Mouse (Mus musculus) midbrain, embryonic 16.5 days (tissue): ENCODE data around the gene Med4. TPM values are rescaled to one million over a fixed set of nuclear protein-coding genes. Genes with fewer than 3 reads are reported as not detected.

Source experiments
- ATAC-seq: fragments of 200-750 bp; cut with Nextera tagmentation; 2 replicates; pipeline ENCODE4 v1.8.0; 2017; ENCODE audit warnings: moderate TSS enrichment
- H3K27ac ChIP-seq: fragments of 300-500 bp; sonication (generic); 2 replicates; pipeline ENCODE4 v1.5.1; 2014; ENCODE audit warnings: mild to moderate bottlenecking, low read length, mixed read lengths
- H3K27me3 ChIP-seq: fragments of 300-500 bp; sonication (generic); 2 replicates; pipeline ENCODE4 v1.6.1; 2014; ENCODE audit warnings: low read depth, low read length, mixed read lengths; ENCODE audit not compliant: control insufficient read depth, insufficient read depth
- H3K36me3 ChIP-seq: fragments of 300-500 bp; sonication (generic); 2 replicates; pipeline ENCODE4 v1.6.1; 2014; ENCODE audit warnings: mild to moderate bottlenecking, low read length, moderate library complexity, mixed read lengths; ENCODE audit not compliant: control insufficient read depth, insufficient read depth
- H3K4me1 ChIP-seq: fragments of 300-500 bp; sonication (generic); 2 replicates; pipeline ENCODE4 v1.6.1; 2014; ENCODE audit warnings: mild to moderate bottlenecking, low read length, mixed read lengths; ENCODE audit not compliant: control insufficient read depth, insufficient read depth
- H3K4me2 ChIP-seq: fragments of 300-500 bp; sonication (generic); 2 replicates; pipeline ENCODE4 v1.6.1; 2014; ENCODE audit warnings: mild to moderate bottlenecking, low read length, mixed read lengths
- H3K4me3 ChIP-seq: fragments of 300-500 bp; sonication (generic); 2 replicates; pipeline ENCODE4 v1.5.1; 2014; ENCODE audit warnings: low read depth, mild to moderate bottlenecking, low read length, moderate library complexity, mixed read lengths
- H3K9ac ChIP-seq: fragments of 300-500 bp; sonication (generic); 2 replicates; pipeline ENCODE4 v1.6.1; 2014; ENCODE audit warnings: low read depth, low read length, mixed read lengths
- H3K9me3 ChIP-seq: fragments of 300-500 bp; sonication (generic); replicated peaks from 2 replicates; pipeline ENCODE4 v1.6.1; 2014; ENCODE audit warnings: mild to moderate bottlenecking, low read length, mixed read lengths; ENCODE audit not compliant: control insufficient read depth, poor library complexity, severe bottlenecking
- WGBS: fragments of 180-500 bp; shearing (Covaris S2); extraction: QIAGEN DNeasy Blood & Tissue Kit; methylation state at CpG from one replicate; pipeline ENCODE4 v1.1.7; 2014; 5-methylcytosine and 5-hydroxymethylcytosine counted together
- polyA plus RNA-seq: library from polyadenylated mRNA; unstranded; fragments of >200 nt; fragmentation: Nextera tagmentation; extraction: Ambion mirVana; gene quantifications from 2 replicates; pipeline ENCODE4 v1.2.1, GENCODE M21; 2015

Med4 gene
- polyA plus RNA-seq, 1 experiment from 2014 or later: 84.7 TPM

- Histone ChIP-seq H3K9me3 (0 out of 2 replicates have a peak, but pooled peaks cover 5% of the 10 kb centered on the region), H3K9ac (no peak overlapping the region), H3K4me1 (no peaks in the 10 kb centered on the region), H3K36me3 (no peaks in the 10 kb centered on the region), H3K27me3 (no peaks in the 10 kb centered on the region), H3K27ac (no peak overlapping the region), H3K4me2 (no peak overlapping the region), H3K4me3 (no peak overlapping the region)
- ATAC-seq: no peak
- 94% methylated on average over 6 of the region's 6 CpGs for WGBS
Measured at GRCm38 (mm10) chr14:73493356-73493755, 16.5 kb upstream of the Med4 start.

DNA sequence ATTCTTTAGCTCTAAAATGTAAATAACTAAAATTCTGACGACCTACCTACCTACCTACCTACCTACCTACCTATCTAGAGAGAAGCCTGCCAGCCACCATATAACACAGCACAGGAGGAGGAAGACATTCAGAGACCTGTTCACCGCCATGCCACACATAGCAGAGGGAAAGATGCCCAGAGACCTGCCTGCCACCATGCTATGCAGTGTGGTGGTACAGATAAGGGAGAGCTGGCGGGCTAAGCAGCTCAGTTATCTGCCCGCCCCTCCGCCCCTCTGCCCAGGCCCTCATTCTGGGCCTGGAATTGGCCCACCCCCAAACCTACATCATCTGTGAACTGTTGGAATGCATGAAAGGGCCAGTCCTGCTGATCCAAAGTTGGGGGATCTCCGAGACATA lies 15.7 kb upstream of the Med4 start:
- no peak for ATAC-seq
- 0 out of 2 replicates have a peak, but pooled peaks cover 5% of the 10 kb centered on the region for H3K9me3 ChIP-seq
- H3K36me3 ChIP-seq: no peaks in the 10 kb centered on the region
- H3K4me2 ChIP-seq: no peak overlapping the region
- no peak overlapping the region for H3K4me3 ChIP-seq
- H3K27me3 ChIP-seq: no peaks in the 10 kb centered on the region
- no peak overlapping the region for H3K9ac ChIP-seq
- H3K4me1 ChIP-seq: no peaks in the 10 kb centered on the region
- H3K27ac ChIP-seq: no peak overlapping the region
- 75% methylated on average over 6 of the region's 6 CpGs for WGBS

DNA sequence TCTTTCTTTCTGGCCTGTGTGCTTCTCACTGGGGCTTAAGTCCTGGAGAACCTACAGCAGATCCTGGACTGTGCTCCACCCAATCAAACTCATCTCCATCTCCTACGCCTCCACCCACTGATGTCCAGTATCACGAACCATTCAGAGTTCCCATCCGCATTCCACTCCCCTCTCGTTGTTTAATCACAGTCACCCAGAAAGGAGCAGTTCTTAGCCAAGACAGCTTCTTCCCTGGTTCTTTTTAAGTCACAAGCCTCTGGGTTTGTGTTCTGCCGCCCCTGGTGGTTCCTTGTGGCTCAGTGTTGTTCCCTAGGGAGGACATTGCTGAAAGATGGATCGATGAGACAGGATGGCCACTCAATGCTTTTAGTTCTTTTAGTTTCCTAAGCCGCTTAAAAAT lies 14.1 kb upstream of the Med4 start:
- ATAC-seq: no peak
- no peak overlapping the region for H3K4me2 ChIP-seq
- 0 out of 2 replicates have a peak, but pooled peaks cover 5% of the 10 kb centered on the region for H3K9me3 ChIP-seq
- H3K9ac ChIP-seq: no peak overlapping the region
- H3K4me1 ChIP-seq: no peaks in the 10 kb centered on the region
- H3K36me3 ChIP-seq: no peaks in the 10 kb centered on the region
- WGBS: 77% methylated on average over 7 of the region's 7 CpGs
- H3K27me3 ChIP-seq: no peaks in the 10 kb centered on the region
- H3K4me3 ChIP-seq: no peak overlapping the region
- H3K27ac ChIP-seq: no peak overlapping the region

GRCm38 (mm10) chr14:73501283-73501682 lies 8.5 kb upstream of the Med4 start:
- no peaks in the 10 kb centered on the region for H3K9me3 ChIP-seq
- WGBS: 88% methylated on average over 9 of the region's 9 CpGs
- no peak overlapping the region for H3K27ac ChIP-seq

GRCm38 (mm10) chr14:73501721-73502120 lies 8.1 kb upstream of the Med4 start:
- H3K27me3 ChIP-seq: no peaks in the 10 kb centered on the region
- no peaks in the 10 kb centered on the region for H3K9me3 ChIP-seq
- no peak overlapping the region for H3K4me2 ChIP-seq
- H3K9ac ChIP-seq: no peak overlapping the region
- no peak for ATAC-seq
- 82% methylated on average over 6 of the region's 6 CpGs for WGBS
- peaks cover 4% of the 10 kb centered on the region; the same call in 1 of the 2 replicates for H3K4me1 ChIP-seq
- no peaks in the 10 kb centered on the region for H3K36me3 ChIP-seq
- H3K4me3 ChIP-seq: no peak overlapping the region
- peak overlapping the region; percentile 12; the same call in 1 of the 2 replicates for H3K27ac ChIP-seq

More at GRCm38 (mm10) chr14:73501283-73501682, 8.5 kb upstream of the Med4 start:
- Histone ChIP-seq H3K9ac (no peak overlapping the region), H3K4me2 (no peak overlapping the region), H3K4me3 (no peak overlapping the region), H3K4me1 (peaks cover 4% of the 10 kb centered on the region; the same call in 1 of the 2 replicates), H3K27me3 (no peaks in the 10 kb centered on the region), H3K36me3 (no peaks in the 10 kb centered on the region)
- ATAC-seq: no peak

GRCm38 (mm10) chr14:73502591-73503184 lies 7.1 kb upstream of the Med4 start:
- H3K9me3 ChIP-seq: no peaks in the 10 kb centered on the region
- no peak overlapping the region for H3K4me2 ChIP-seq
- no peaks in the 10 kb centered on the region for H3K27me3 ChIP-seq
- peaks cover 4% of the 10 kb centered on the region; the same call in 1 of the 2 replicates for H3K4me1 ChIP-seq
- ATAC-seq: peak; percentile 81
- peak overlapping the region; percentile 65 for H3K27ac ChIP-seq
- H3K36me3 ChIP-seq: no peaks in the 10 kb centered on the region
- no peak overlapping the region for H3K4me3 ChIP-seq
- WGBS: 40% methylated on average over 7 of the region's 7 CpGs
- H3K9ac ChIP-seq: no peak overlapping the region

- Histone ChIP-seq H3K27me3 (no peaks in the 10 kb centered on the region), H3K9ac (no peak overlapping the region), H3K4me3 (no peak overlapping the region), H3K4me2 (no peak overlapping the region), H3K9me3 (no peaks in the 10 kb centered on the region), H3K36me3 (no peaks in the 10 kb centered on the region), H3K4me1 (peaks cover 4% of the 10 kb centered on the region; the same call in 1 of the 2 replicates), H3K27ac (peak overlapping the region; percentile 65)
- 54% methylated on average over 13 of the region's 13 CpGs for WGBS
- ATAC-seq: peak; percentile 75
Measured at GRCm38 (mm10) chr14:73503237-73503933, 6.4 kb upstream of the Med4 start.

GRCm38 (mm10) chr14:73506283-73506682 lies 3.5 kb upstream of the Med4 start:
- Histone ChIP-seq H3K4me1 (peaks cover 13% of the 10 kb centered on the region), H3K4me3 (no peak overlapping the region), H3K27me3 (no peaks in the 10 kb centered on the region), H3K4me2 (no peak overlapping the region), H3K27ac (no peak overlapping the region), H3K9ac (no peak overlapping the region), H3K9me3 (no peaks in the 10 kb centered on the region), H3K36me3 (no peaks in the 10 kb centered on the region)
- WGBS: 61% methylated on average over 8 of the region's 8 CpGs
- ATAC-seq: no peak

DNA sequence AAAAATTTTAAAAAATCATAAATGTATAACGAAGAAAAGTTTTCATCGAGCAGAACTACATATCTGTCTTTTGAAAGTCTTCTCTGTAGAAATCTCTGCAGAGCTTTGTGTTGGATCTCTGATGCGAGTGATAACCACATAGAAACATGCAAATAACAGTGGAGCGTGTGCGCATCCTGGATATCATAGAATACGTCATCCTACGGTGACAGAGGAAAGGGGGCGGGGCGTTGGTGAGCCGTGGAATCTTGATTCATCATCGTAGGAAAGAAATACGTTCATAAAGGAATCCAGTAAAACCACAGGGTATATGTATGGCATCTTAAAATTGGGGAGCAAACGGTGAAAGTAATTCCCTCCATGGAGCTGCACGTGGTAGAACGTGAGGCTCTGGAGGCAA lies 2.6 kb upstream of the Med4 start:
- Histone ChIP-seq H3K4me3 (no peak overlapping the region), H3K27ac (no peak overlapping the region), H3K9ac (no peak overlapping the region), H3K27me3 (no peaks in the 10 kb centered on the region), H3K36me3 (peaks cover 2% of the 10 kb centered on the region; the same call in 1 of the 2 replicates), H3K4me1 (peaks cover 13% of the 10 kb centered on the region), H3K4me2 (no peak overlapping the region), H3K9me3 (no peaks in the 10 kb centered on the region)
- WGBS: 91% methylated on average over 15 of the region's 15 CpGs
- ATAC-seq: no peak
